Mouse (Mus musculus) naive thymus-derived CD4-positive, alpha-beta T cell, adult 2 months (primary cell): ENCODE results near the gene Slc35e2.
"Not testable (repeated sequence)": the region's sequence is repeated elsewhere in the genome, so short reads cannot be mapped to it uniquely, and the experiment has no call there.

Source experiments
- DNase-seq: peaks from one replicate; pipeline ENCODE4 v3.0.0-alpha.2; 2011; ENCODE audit warnings: low read depth

Gene Slc35e2

GRCm38 (mm10) chr4:155601091-155601996 lies at the start of gene Slc35e2:
Gene Slc35e2, plus strand, starts transcription at chr4:155601416.
- DNase-seq: peak; percentile 97

GRCm38 (mm10) chr4:155552917-155553532 lies 48.2 kb upstream of the Slc35e2 start:
- DNase-seq: no peak

- DNase-seq: no peak
Measured at GRCm38 (mm10) chr4:155554880-155555279, 46.3 kb upstream of the Slc35e2 start.

- DNase-seq: no peak
Measured at GRCm38 (mm10) chr4:155555464-155555863, 45.8 kb upstream of the Slc35e2 start.

- DNase-seq: no peak
Measured at GRCm38 (mm10) chr4:155559454-155559853, 41.8 kb upstream of the Slc35e2 start.

GRCm38 (mm10) chr4:155560932-155561331 lies 40.3 kb upstream of the Slc35e2 start:
- no peak for DNase-seq

GRCm38 (mm10) chr4:155561661-155562442 lies 39.4 kb upstream of the Slc35e2 start, which contains the start of gene Nadk:
Gene Nadk, plus strand, starts transcription at chr4:155562378.
- DNase-seq: peak; percentile 32

GRCm38 (mm10) chr4:155562725-155563399 lies 38.4 kb upstream of the Slc35e2 start:
- no peak for DNase-seq

GRCm38 (mm10) chr4:155563400-155564231 lies 37.6 kb upstream of the Slc35e2 start:
- DNase-seq: peak; percentile 98

- DNase-seq: no peak
Measured at GRCm38 (mm10) chr4:155564315-155565069, 36.7 kb upstream of the Slc35e2 start.

GRCm38 (mm10) chr4:155566555-155566954 lies 34.7 kb upstream of the Slc35e2 start:
- no peak for DNase-seq

- DNase-seq: peak; percentile 82
Measured at GRCm38 (mm10) chr4:155568170-155568569, 33.0 kb upstream of the Slc35e2 start.

GRCm38 (mm10) chr4:155568632-155569370 lies 32.4 kb upstream of the Slc35e2 start:
- DNase-seq: no peak

- DNase-seq: no peak
Measured at GRCm38 (mm10) chr4:155569818-155570217, 31.4 kb upstream of the Slc35e2 start.

GRCm38 (mm10) chr4:155570315-155570714 lies 30.9 kb upstream of the Slc35e2 start:
- DNase-seq: not testable (repeated sequence)

- no peak for DNase-seq
Measured at GRCm38 (mm10) chr4:155571442-155571841, 29.8 kb upstream of the Slc35e2 start.

- no peak for DNase-seq
Measured at GRCm38 (mm10) chr4:155573155-155573554, 28.1 kb upstream of the Slc35e2 start.

GRCm38 (mm10) chr4:155573876-155574275 lies 27.3 kb upstream of the Slc35e2 start:
- no peak for DNase-seq

- DNase-seq: no peak
Measured at GRCm38 (mm10) chr4:155574931-155575330, 26.3 kb upstream of the Slc35e2 start.
